Mouse (Mus musculus): Measurements from ENCODE around the gene Emilin1.
A peak's percentile ranks its signal among the peaks of the same experiment; 100 is the strongest.
"Not testable (repeated sequence)": the region's sequence is repeated elsewhere in the genome, so short reads cannot be mapped to it uniquely, and the experiment has no call there.

The Emilin1 gene

GRCm38 (mm10) chr5:30913060-30913841 is at the start of gene Emilin1:
Gene Emilin1, plus strand, starts transcription at chr5:30913402.
- DNase-seq (ENCODE audit: extremely low read depth, insufficient read length, low spot score), result peak; percentile 96

- DNase-seq (ENCODE audit: extremely low read depth, insufficient read length, low spot score), result no peak
Observed at GRCm38 (mm10) chr5:30863852-30864251, 49.4 kb upstream of the Emilin1 start.

DNA sequence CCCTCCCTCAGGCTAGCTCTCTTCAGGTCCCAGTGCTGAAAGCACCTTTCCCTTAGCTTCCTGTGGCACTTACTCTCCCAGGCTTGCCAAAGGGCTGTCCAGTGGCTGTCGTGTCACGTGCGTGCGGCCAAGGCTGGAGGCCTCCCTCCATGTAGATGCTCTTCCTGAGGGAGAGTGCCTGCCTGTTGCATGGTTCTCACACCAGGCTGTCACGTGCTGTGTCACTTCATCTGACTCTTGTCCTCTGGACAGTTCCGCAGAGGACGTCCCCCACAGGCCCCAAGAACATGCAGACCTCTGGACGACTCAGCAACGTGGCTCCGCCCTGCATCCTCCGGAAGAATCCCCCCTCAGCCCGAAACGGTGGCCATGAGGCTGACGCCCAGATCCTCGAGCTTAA is 48.9 kb upstream of the Emilin1 start:
- no peak for DNase-seq (ENCODE audit: extremely low read depth, insufficient read length, low spot score)

GRCm38 (mm10) chr5:30866871-30867270 is 46.3 kb upstream of the Emilin1 start:
- DNase-seq (ENCODE audit: extremely low read depth, insufficient read length, low spot score), result no peak

DNA sequence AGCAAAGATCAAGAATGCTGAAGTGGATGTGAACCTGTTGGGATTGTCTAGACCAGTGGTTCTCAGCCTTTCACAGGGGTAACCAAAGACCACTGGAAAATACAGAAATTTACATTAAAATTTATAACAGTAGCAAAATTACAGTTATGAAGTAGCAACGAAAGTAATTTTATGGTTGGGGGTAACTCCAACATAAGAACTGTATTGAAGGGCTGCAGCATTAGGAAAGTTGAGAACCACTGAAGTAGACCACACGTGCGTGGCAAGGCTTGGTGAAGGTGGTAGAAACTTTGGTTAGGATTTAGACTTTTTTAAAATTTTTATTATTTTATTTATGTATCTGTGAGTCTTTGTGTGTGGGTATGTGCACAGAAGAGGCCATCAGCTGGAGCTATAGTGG is 45.5 kb upstream of the Emilin1 start, which contains the start of gene Tmem214:
Gene Tmem214, plus strand, starts transcription at position 301 of the 400 bp plus-strand sequence.
- no peak for DNase-seq (ENCODE audit: extremely low read depth, insufficient read length, low spot score)

GRCm38 (mm10) chr5:30868981-30869380 is 44.2 kb upstream of the Emilin1 start:
- no peak for DNase-seq (ENCODE audit: extremely low read depth, insufficient read length, low spot score)

- DNase-seq (ENCODE audit: extremely low read depth, insufficient read length, low spot score), result peak; percentile 86
Observed at GRCm38 (mm10) chr5:30869405-30870130, 43.6 kb upstream of the Emilin1 start.

- DNase-seq (ENCODE audit: extremely low read depth, insufficient read length, low spot score), result no peak
Observed at GRCm38 (mm10) chr5:30870131-30870406, 43.1 kb upstream of the Emilin1 start.

DNA sequence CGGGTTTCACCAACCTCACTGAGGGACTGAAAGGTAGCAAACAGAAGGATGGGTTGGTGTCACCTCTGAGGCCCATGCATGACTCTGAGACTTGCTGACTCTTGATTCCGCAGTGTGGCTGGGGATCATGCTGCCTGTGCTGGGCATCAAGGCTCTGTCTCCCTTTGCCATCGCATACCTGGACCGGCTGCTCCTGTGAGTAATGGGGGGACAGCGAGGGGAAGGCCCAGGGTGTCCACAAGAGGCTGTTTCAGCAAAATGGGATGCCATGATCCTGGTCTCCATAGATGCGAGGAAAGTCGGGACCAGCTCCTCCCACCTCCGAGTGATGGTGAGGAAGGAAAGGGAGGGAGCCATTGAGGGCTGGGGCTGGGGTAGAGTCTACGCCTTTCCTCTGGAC is 40.6 kb upstream of the Emilin1 start:
- no peak for DNase-seq (ENCODE audit: extremely low read depth, insufficient read length, low spot score)

DNA sequence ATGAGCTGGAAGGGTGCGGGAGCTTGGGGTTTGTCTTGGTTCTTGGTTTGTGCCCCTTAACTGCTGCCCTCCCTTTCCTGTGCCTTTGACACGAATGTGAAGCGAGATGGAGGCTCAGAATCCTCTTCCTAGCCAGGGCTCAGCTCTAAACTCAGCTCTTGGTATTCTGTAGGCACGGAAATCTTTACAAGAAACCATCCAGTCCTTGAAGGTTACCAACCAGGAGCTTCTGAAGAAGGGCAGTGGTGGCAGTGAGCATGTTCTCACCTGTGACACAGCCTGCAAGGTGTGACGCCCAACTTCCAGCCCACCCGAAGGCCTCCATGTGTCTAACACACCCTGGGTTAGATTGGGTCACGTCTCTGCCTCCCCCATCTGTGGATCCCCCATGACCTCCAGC is 38.8 kb upstream of the Emilin1 start:
- no peak for DNase-seq (ENCODE audit: extremely low read depth, insufficient read length, low spot score)

GRCm38 (mm10) chr5:30878616-30879015 is 34.6 kb upstream of the Emilin1 start:
- no peak for DNase-seq (ENCODE audit: extremely low read depth, insufficient read length, low spot score)

- DNase-seq (ENCODE audit: extremely low read depth, insufficient read length, low spot score), result no peak
Observed at GRCm38 (mm10) chr5:30879347-30879943, 33.8 kb upstream of the Emilin1 start.

- not testable (repeated sequence) for DNase-seq (ENCODE audit: extremely low read depth, insufficient read length, low spot score)
Observed at GRCm38 (mm10) chr5:30881839-30882238, 31.4 kb upstream of the Emilin1 start.

- no peak for DNase-seq (ENCODE audit: extremely low read depth, insufficient read length, low spot score)
Observed at GRCm38 (mm10) chr5:30886209-30886608, 27.0 kb upstream of the Emilin1 start.

GRCm38 (mm10) chr5:30886731-30887130 is 26.5 kb upstream of the Emilin1 start:
- no peak for DNase-seq (ENCODE audit: extremely low read depth, insufficient read length, low spot score)

DNA sequence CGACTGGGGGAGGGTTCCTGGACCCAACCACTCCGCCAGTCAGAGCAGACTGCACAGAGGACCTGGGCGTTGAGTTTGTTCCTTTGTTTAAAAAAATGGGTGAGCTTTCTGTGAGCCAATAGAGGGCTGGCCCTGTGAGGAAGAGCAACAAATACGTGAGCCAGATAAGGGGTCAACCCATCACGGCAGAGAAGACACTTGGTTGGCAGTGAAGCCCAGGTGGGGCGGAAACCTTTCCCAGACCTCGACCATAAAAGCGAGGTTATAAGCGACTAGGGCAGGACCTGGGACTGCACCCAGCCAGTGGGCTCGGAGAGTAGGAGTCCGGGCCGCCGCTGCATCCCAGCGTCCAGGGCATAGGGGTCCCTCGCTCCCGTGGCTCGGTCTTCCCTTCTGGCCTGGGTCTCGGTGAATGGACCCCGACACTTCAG is 25.9 kb upstream of the Emilin1 start:
- DNase-seq (ENCODE audit: extremely low read depth, insufficient read length, low spot score), result no peak

GRCm38 (mm10) chr5:30887858-30888336 is 25.3 kb upstream of the Emilin1 start:
- DNase-seq (ENCODE audit: extremely low read depth, insufficient read length, low spot score), result peak; percentile 88

- peak; percentile 93 for DNase-seq (ENCODE audit: extremely low read depth, insufficient read length, low spot score)
Observed at GRCm38 (mm10) chr5:30888337-30889087, 24.7 kb upstream of the Emilin1 start, which contains the start of gene Agbl5. Gene Agbl5, plus strand, starts transcription at chr5:30888694.

DNA sequence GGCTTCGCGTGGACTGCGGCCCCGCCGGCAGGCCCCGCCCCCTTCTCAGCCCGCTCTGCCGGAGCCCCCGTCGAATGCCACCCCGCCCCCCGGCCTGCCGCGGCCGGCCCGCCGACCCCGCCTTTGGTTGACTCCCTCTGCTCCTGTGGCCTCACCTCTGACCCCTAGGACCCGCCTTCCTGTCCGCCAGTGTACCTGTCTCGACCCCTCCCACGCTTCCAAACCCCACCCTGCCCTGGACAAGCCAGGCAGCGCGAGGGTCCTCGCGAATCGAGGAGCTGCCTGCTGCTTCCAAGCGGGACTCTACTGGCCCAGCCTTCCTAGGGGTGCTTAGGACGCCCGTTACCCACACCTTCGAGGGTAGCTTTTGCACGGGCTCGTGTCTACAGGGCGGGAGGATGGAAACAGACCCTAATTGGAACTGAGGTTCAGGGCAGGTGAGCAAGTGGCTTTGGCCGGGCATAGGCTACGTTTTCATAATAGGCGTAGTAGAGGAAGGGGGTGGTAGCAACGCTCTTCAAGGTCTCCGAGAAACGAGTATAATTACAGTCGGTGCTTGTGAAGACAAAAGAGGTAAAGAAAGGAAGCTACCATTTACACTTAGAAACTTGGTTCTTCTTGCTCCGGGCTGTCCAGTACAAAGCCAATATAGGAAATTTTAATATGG is 24.0 kb upstream of the Emilin1 start:
- no peak for DNase-seq (ENCODE audit: extremely low read depth, insufficient read length, low spot score)

- DNase-seq (ENCODE audit: extremely low read depth, insufficient read length, low spot score), result no peak
Observed at GRCm38 (mm10) chr5:30890375-30890774, 22.8 kb upstream of the Emilin1 start.

Data from 3134 (cell line).